Mouse (Mus musculus) adrenal gland, adult 2 months (tissue): ENCODE data around the gene Klhl25. TPM values are rescaled to one million over a fixed set of nuclear protein-coding genes. Genes with fewer than 3 reads are reported as not detected.
"Not testable (repeated sequence)": the region's sequence is repeated elsewhere in the genome, so short reads cannot be mapped to it uniquely, and the experiment has no call there.

ENCODE experiments used
- DNase-seq: peaks from one replicate; pipeline ENCODE4 v3.0.0; 2021
- polyA plus RNA-seq: library from polyadenylated mRNA; depleted of rRNA; stranded (reverse); fragments of >200 nt; gene quantifications from 2 replicates; pipeline ENCODE4 v1.2.3, GENCODE M21; 2012
- total RNA-seq, 2 experiments: library from RNA; stranded (reverse); gene quantifications; 2 replicates each; pipeline ENCODE4 v1.2.3; 2021

Klhl25 gene
- total and polyA plus RNA-seq, 3 experiments: 13.4 to 20.1 (median 13.6) TPM

GRCm38 (mm10) chr7:75873746-75874145, 25.6 kb downstream of the Klhl25 start:
- DNase-seq: peak; percentile 60

GRCm38 (mm10) chr7:75879436-75879835, 31.3 kb downstream of the Klhl25 start:
- not testable (repeated sequence) for DNase-seq

- no peak for DNase-seq
These were observed 32.1 kb downstream of the Klhl25 start for GRCm38 (mm10) chr7:75880236-75880635.

DNA sequence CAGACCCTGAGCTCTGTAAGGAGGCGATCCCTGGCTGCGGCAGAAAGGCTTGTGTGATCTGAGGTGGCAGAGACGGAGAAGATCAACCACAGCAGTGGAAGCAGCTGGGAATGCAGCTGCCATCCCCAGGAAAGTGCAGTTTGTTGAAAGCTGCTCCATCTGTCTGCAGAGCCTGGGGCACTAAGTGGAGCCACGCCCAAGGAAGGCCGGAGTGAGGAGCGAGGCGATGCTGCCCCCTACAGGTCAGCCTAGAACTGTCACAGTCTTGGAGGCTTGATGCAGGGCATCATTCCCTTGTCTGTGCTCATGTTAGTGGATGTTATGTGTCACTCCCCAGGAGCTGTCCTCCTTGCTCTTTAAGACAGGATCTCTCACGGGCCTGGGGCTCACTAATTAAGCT, 32.5 kb downstream of the Klhl25 start:
- DNase-seq: peak; percentile 87

- DNase-seq: no peak
These were observed 33.3 kb downstream of the Klhl25 start for GRCm38 (mm10) chr7:75881376-75881775.

GRCm38 (mm10) chr7:75881791-75882190, 33.7 kb downstream of the Klhl25 start:
- DNase-seq: no peak

DNA sequence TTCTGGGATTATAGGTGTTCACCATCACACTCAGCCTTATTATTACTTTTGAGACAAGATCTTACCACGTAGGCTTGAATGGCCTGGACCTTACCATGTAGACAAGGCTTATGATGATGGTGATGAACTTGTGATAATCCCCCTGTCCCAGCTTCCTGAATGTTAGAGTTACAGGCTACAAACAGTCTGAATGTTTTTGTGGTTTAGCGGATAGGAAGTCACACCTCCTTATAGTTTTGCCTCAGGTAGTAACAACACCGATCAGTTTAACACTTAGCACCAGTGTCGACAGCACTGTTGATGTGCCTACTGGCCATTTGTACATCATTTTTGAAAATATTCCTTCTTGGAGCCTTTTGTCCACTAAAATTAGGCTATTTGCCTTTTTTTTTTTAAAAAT, 43.4 kb downstream of the Klhl25 start:
- DNase-seq: no peak

GRCm38 (mm10) chr7:75892737-75893136, 44.6 kb downstream of the Klhl25 start:
- no peak for DNase-seq

DNA sequence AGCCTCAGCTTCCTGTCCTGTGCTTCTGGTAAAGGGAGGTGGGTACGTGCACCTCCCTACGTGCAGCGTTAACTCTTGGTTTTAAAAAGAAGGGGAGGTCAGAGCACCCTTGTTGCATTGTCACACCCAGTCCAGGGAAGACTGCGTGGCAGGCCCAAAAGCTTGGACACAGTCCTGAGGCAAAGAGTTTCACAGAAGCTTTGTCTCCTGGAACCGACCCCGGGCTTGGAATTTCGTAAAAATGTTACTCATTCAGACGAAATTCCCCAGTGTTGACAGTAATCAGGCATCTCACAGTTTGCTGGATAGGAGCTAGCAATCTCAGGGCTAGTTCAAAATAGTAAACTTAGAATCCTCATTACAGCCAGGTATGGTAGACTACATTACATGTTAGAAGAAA, 45.6 kb downstream of the Klhl25 start:
- no peak for DNase-seq

DNA sequence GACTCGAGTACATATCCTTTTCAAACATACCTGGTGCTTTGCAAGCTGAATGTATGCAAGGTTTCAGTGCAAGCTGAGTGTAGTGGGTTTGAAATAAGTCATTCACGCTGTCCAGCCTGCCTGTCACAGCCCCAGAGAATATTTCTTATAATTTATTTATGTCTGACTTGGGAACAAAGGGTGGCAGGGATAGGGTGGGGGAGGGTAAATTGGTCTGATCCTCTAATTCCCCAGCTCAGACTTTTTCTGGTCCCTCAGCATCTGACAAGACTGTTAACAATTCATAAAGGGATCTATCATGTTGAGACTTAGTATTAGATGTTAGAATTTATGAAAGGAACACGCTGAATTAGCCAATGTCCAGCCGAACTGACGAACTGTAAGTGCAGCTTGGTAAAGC, 48.9 kb downstream of the Klhl25 start:
- DNase-seq: no peak

GRCm38 (mm10) chr7:75899102-75899501, 51.0 kb downstream of the Klhl25 start:
- no peak for DNase-seq

DNA sequence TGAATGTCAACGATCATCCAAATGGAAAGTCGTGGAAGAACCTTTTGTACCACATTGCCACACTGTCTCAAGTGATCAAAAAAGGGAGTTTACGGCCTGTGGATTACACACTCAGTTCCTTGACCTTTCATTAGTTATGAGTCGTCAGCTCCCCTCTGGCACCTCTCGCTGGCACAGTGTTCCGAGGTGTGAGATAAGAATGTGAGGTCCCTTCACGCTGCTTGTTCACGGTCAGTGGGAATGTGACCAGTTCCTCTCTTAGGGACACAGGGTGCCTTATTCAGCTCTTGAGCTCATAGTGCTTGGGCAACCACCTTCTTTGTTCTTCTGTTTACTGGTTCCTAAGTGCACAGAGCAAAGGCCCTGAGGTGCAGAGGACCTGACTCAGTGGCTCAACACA, 51.4 kb downstream of the Klhl25 start:
- DNase-seq: peak; percentile 52

DNA sequence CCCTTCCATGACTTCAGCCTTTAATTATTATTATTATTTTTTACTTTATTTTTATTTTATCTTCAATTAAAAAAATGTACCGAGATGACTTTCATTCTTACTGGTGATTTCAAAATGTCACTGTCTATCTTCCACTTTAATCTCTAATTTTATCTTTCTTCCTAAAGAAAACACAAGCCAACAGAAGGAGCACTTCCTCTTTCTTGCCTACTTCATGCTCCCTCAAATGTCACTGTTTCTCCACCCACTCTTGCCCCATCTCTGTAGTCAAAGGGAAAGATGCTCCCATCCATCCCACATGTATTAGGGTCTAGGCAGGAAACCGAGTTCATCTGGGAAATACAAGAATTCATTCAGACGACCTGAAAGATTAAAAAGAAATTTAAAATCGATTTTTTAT, 51.8 kb downstream of the Klhl25 start:
- DNase-seq: no peak

GRCm38 (mm10) chr7:75905145-75905544, 57.0 kb downstream of the Klhl25 start:
- no peak for DNase-seq

DNA sequence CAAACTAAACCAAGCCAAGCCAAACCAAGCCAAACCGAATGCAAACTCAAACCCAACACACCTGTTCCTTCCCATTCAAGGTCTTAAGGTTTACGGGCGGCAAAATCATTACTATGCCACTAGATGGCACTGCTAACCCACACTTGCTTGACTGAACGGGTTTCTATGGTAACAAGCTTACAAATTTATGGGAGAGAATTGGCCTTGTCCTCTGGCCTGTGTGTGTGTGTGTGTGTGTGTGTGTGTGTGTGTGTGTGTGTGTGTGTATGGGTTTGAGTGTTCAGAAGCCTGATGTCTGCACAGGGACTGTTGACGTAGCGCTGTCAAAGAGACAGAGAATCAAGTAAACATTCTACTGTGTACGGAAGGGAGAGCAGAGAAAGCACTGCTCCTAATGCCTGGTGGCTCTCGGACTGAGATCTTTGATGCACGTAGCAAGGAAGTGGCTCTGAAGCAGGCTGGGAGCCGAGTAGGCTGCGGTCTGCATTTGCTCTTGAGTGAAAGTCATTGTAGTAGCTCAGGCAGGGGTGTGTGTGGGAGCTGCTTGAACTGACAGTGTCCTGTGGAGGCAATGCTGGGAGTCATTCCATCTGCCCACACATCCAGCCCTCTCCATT, 62.0 kb downstream of the Klhl25 start:
- DNase-seq: peak; percentile 61

- no peak for DNase-seq
These were observed 62.5 kb downstream of the Klhl25 start for GRCm38 (mm10) chr7:75910652-75911035.

GRCm38 (mm10) chr7:75913952-75914351, 65.8 kb downstream of the Klhl25 start:
- DNase-seq: peak; percentile 78

- not testable (repeated sequence) for DNase-seq
These were observed 67.4 kb downstream of the Klhl25 start for GRCm38 (mm10) chr7:75915550-75915949.

DNA sequence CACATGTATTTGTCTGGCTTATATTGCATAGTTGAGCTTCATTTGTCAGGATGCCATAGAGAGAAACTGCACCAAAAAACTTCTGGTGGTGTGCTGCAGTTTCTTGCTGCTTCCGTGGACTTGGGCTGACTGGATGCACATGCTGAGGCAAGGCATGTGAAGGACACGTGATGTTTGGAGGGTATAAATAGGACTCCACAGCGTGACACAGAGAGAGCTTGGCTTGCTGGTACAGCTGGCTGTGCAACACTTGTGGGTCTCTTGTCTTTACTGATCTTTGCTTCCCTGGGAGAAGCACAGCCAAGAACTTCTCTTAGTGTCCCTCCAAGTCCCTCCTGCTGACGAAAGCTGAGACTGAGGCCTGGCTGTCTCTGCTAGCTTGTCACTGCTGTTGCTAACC, 69.6 kb downstream of the Klhl25 start:
- DNase-seq: no peak

DNA sequence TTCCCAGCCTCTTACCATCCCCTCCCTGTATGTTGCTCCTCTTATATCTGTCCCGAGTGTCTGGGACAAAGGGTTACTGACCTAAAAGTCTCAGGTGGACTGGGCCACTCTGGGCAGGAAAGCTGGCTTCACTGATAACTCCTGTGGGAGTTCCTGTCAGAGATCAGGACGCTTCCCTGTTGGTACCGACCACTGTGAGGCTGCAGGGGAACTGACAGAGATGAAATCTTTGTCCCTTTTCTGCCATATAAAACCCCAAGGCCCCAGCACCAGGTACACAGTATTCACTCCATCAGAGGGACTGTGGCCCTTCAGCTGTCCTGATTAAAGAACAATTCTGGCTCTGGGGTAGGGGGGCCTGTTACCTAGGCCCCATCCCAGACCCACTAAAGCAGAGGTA, 71.6 kb downstream of the Klhl25 start:
- DNase-seq: not testable (repeated sequence)
